Mouse (Mus musculus) ES-E14 (cell line): ENCODE measurements around the gene Gnl1. TPM values are rescaled to one million over a fixed set of nuclear protein-coding genes. Genes with fewer than 3 reads are reported as not detected.
"Not testable (repeated sequence)": the region's sequence is repeated elsewhere in the genome, so short reads cannot be mapped to it uniquely, and the experiment has no call there.

Experiments
- DNase-seq: peaks from one replicate; pipeline ENCODE4 v3.0.0-alpha.2; 2013; ENCODE audit warnings: low read depth, low spot score
- H3K27ac ChIP-seq: 2 replicates; pipeline ENCODE4 v1.5.1; 2012; ENCODE audit warnings: low read depth, mild to moderate bottlenecking, low read length, moderate library complexity, mixed read lengths; ENCODE audit not compliant: poor library complexity, insufficient read depth, severe bottlenecking
- H3K36me3 ChIP-seq: 2 replicates; pipeline ENCODE4 v1.6.1; 2012; ENCODE audit warnings: mild to moderate bottlenecking, low read length, moderate library complexity, mixed read lengths; ENCODE audit not compliant: control insufficient read depth, poor library complexity, insufficient read depth, severe bottlenecking
- H3K4me1 ChIP-seq, 2 experiments: fragments of 150-350 bp in 1 of 2; sonication (generic) in 1 of 2; 2 replicates each; pipeline ENCODE4 v1.6.1; 2012; ENCODE audit warnings: low read length in 2 of 2, mild to moderate bottlenecking in 1 of 2, mixed read lengths in 1 of 2; ENCODE audit not compliant: control insufficient read depth in 2 of 2, insufficient read depth in 2 of 2, poor library complexity in 1 of 2
- H3K4me3 ChIP-seq, 2 experiments: fragments of 150-350 bp in 1 of 2; sonication (generic) in 1 of 2; 2 replicates each; pipeline ENCODE4 v1.5.1; 2012; ENCODE audit warnings: low read length in 2 of 2, low read depth in 1 of 2, mild to moderate bottlenecking in 1 of 2, mixed read lengths in 1 of 2; ENCODE audit not compliant: insufficient read depth in 1 of 2, poor library complexity in 1 of 2, severe bottlenecking in 1 of 2
- H3K9ac ChIP-seq: 2 replicates; pipeline ENCODE4 v1.6.1; 2012; ENCODE audit warnings: low read depth, mild to moderate bottlenecking, low read length, mixed read lengths; ENCODE audit not compliant: poor library complexity, insufficient read depth, severe bottlenecking
- H3K9me3 ChIP-seq: fragments of 150-350 bp; sonication (generic); 2 replicates; pipeline ENCODE4 v1.6.1; 2012; ENCODE audit warnings: low read depth, mild to moderate bottlenecking, low read length; ENCODE audit not compliant: control insufficient read depth, insufficient read depth
- in situ Hi-C, 2 experiments: fragments of 600-800 bp; cut with MboI; formaldehyde crosslinking; loops; one replicate each; pipeline ENCODE4 v1.15.1; 2025; ENCODE audit warnings: low sequenced_read_pairs in 2 of 2, inconsistent platforms in 1 of 2; ENCODE audit not compliant: unreplicated experiment in 2 of 2
- total RNA-seq: library from RNA; depleted of rRNA; stranded (reverse); fragments of 300-350 nt; gene quantifications from 2 replicates; pipeline ENCODE4 v1.2.3, GENCODE M21; 2012; rRNA removed

The Gnl1 gene
- total RNA-seq, 1 experiment: 51.6 TPM

DNA sequence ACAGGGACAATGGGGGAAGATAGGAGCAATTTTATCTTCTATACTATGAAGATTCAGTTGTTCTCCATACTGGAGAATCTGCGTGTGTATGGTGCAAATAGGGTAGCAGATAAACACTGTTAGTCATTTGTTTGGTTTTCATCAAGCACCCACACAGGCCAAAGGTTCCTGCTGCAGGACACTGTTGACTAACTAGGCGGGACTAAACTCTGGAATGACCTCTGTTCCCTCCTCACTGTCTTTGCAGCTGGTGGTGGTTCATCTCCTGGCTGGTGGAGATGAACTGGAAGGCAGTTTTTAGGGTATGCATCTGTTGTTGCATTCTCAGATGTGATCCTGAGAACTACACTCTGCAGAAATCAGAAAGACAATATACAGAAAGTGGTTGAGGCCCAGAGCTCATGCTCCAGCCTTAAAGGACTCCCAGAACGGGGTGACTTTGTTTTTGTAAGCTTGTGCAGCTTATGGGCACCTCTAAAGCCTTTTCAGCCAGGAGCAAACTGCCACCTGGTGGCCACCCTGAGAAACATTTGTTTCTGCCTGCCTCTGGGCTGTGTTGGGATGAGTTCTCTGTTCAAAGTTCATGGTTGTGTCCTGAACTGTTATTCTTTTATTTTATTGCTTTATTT is 55.5 kb downstream of the Gnl1 start:
- H3K27ac ChIP-seq, DNase-seq, in situ Hi-C loops, H3K9me3 ChIP-seq, H3K4me1 ChIP-seq, H3K4me3 ChIP-seq, H3K9ac ChIP-seq, H3K36me3 ChIP-seq: not testable (repeated sequence)

DNA sequence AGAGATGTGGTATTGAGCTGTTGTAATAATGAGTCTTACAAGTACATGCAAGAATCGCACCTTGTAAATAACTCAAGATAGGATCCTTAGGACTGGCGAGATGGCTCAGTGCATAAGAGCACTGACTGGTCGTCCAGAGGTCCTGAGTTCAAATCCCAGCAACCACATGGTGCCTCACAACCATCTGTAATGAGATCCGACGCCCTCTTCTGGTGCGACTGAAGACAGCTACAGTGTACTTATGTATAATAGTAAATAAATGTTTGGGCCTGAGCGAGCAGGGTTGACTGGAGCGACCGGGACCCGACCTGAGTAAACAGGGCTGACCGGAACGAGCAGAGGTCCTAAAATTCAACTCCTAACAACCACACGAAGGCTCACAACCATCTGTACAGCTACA is 56.5 kb downstream of the Gnl1 start:
- DNase-seq, H3K4me3 ChIP-seq, H3K36me3 ChIP-seq, H3K9ac ChIP-seq, H3K27ac ChIP-seq, in situ Hi-C loops, H3K9me3 ChIP-seq, H3K4me1 ChIP-seq: not testable (repeated sequence)

Other genes starting within 250 kb of the Gnl1 start
- 29.3 and 32.3 TPM in 2 replicates for gene Ier3, start 158.2 kb upstream of the Gnl1 start, total RNA-seq
- 31.6 and 34.6 TPM in 2 replicates for gene Flot1, start 156.6 kb upstream of the Gnl1 start, total RNA-seq
- gene Tubb5, start 141.5 kb upstream of the Gnl1 start, total RNA-seq: 1,077 and 1,157 TPM in 2 replicates
- 23.8 and 31.7 TPM in 2 replicates for gene Mdc1, start 138.3 kb upstream of the Gnl1 start, total RNA-seq
- gene Nrm, start 118.5 kb upstream of the Gnl1 start, total RNA-seq: 24.7 and 43.0 TPM in 2 replicates
- 23.2 and 29.9 TPM in 2 replicates for gene Ppp1r18, start 114.3 kb upstream of the Gnl1 start, total RNA-seq
- gene Dhx16, start 100.0 kb upstream of the Gnl1 start, total RNA-seq: 202 and 391 TPM in 2 replicates
- gene 2310061I04Rik, start 82.4 kb upstream of the Gnl1 start, total RNA-seq: 13.6 and 15.8 TPM in 2 replicates
- gene Atat1, start 69.8 kb upstream of the Gnl1 start, total RNA-seq: 12.5 and 12.9 TPM in 2 replicates
- 189 and 226 TPM in 2 replicates for gene Mrps18b, start 63.5 kb upstream of the Gnl1 start, total RNA-seq
- 64.8 and 68.2 TPM in 2 replicates for gene Ppp1r10, start 63.4 kb upstream of the Gnl1 start, total RNA-seq
- gene Abcf1, start 10.1 kb upstream of the Gnl1 start, total RNA-seq: 115 and 117 TPM in 2 replicates
- gene Prr3, start 385 bp downstream of the Gnl1 start, total RNA-seq: 13.8 and 17.0 TPM in 2 replicates
- not detected in 2 replicates for gene H2-T24, start 40.7 kb downstream of the Gnl1 start, total RNA-seq
- 0.67 and 0.95 TPM in 2 replicates for gene H2-T23, start 53.0 kb downstream of the Gnl1 start, total RNA-seq
- gene H2-T22, start 62.9 kb downstream of the Gnl1 start, total RNA-seq: 2.7 and 5.8 TPM in 2 replicates
- 0.18 and 0.21 TPM in 2 replicates for gene Gm6034, start 63.1 kb downstream of the Gnl1 start, total RNA-seq
- 0.37 and 0.54 TPM in 2 replicates for gene Gm11127, start 78.5 kb downstream of the Gnl1 start, total RNA-seq
- not detected in 2 replicates for gene Gm19684, start 141.8 kb downstream of the Gnl1 start, total RNA-seq
- 0.63 TPM in 1 of 2 replicates, not detected in the other for gene Gm7030, start 149.6 kb downstream of the Gnl1 start, total RNA-seq
- not detected in 2 replicates for gene Gm8909, start 188.7 kb downstream of the Gnl1 start, total RNA-seq
- gene H2-T3, start 210.4 kb downstream of the Gnl1 start, total RNA-seq: 0.22 TPM in 1 of 2 replicates, not detected in the other